Mouse (Mus musculus) CH12.LX (cell line): ENCODE data around the gene Tnfrsf12a. TPM values are rescaled to one million over a fixed set of nuclear protein-coding genes. Genes with fewer than 3 reads are reported as not detected.
A peak's percentile ranks its signal among the peaks of the same experiment; 100 is the strongest.

Experiments used
- DNase-seq: peaks from one replicate; pipeline ENCODE4 v3.0.0-alpha.2; 2013; ENCODE audit errors: extremely low read depth
- H3K27ac ChIP-seq: 2 replicates; pipeline ENCODE4 v1.5.1; 2012; ENCODE audit warnings: low read depth, mild to moderate bottlenecking, control low read depth, moderate library complexity; ENCODE audit not compliant: insufficient read depth
- H3K27me3 ChIP-seq: replicated peaks from 2 replicates; pipeline ENCODE3; 2012; ENCODE audit warnings: inconsistent platforms
- H3K36me3 ChIP-seq, 2 experiments: replicated peaks in 1 of 2; 2 replicates each; pipeline versions ENCODE3 to v1.6.1; 2012; ENCODE audit warnings: inconsistent platforms in 1 of 2, low read length in 1 of 2, mild to moderate bottlenecking in 1 of 2, mixed read lengths in 1 of 2, moderate library complexity in 1 of 2; ENCODE audit not compliant: control insufficient read depth in 1 of 2, insufficient read depth in 1 of 2
- H3K4me1 ChIP-seq, 2 experiments: 2 replicates each; pipeline ENCODE4 v1.6.1; 2012; ENCODE audit warnings: inconsistent platforms in 1 of 2, moderate library complexity in 1 of 2; ENCODE audit not compliant: insufficient read depth in 2 of 2, control insufficient read depth in 1 of 2
- H3K4me2 ChIP-seq: 2 replicates; pipeline ENCODE4 v1.6.1; 2012; ENCODE audit warnings: low read depth, mild to moderate bottlenecking, control low read depth; ENCODE audit not compliant: poor library complexity, insufficient read depth, severe bottlenecking
- H3K4me3 ChIP-seq, 3 experiments: fragments of 150-350 bp in 1 of 3; sonication (generic) in 1 of 3; replicated peaks in 1 of 3; 2 replicates each; pipeline versions ENCODE3 to v1.5.1; 2011 to 2012; ENCODE audit warnings: low read depth in 2 of 3, low read length in 2 of 3, mild to moderate bottlenecking in 2 of 3, moderate library complexity in 2 of 3, control low read depth in 1 of 3, improper control_type of control experiment in 1 of 3, inconsistent platforms in 1 of 3, mixed read lengths in 1 of 3; ENCODE audit not compliant: poor library complexity in 1 of 3
- H3K79me2 ChIP-seq: replicated peaks from 2 replicates; pipeline ENCODE4 v1.6.1; 2012; ENCODE audit warnings: mild to moderate bottlenecking, moderate library complexity; ENCODE audit not compliant: control insufficient read depth, poor library complexity, insufficient read depth, severe bottlenecking; ENCODE audit errors: extremely low read depth
- H3K9ac ChIP-seq: 2 replicates; pipeline ENCODE4 v1.6.1; 2012; ENCODE audit warnings: low read depth, mild to moderate bottlenecking, control low read depth, moderate library complexity; ENCODE audit not compliant: insufficient read depth
- H3K9me3 ChIP-seq: replicated peaks from 2 replicates; pipeline ENCODE3; 2012; ENCODE audit warnings: low read length, inconsistent platforms, mixed read lengths
- CTCF ChIP-seq, 2 experiments: IDR thresholded peaks in 1 of 2; conservative IDR thresholded peaks in 1 of 2; 2 replicates each; pipeline ENCODE4 v1.5.1; 2011 to 2012; ENCODE audit warnings: low read depth in 2 of 2, low read length in 2 of 2, improper control_type of control experiment in 1 of 2, inconsistent platforms in 1 of 2, mild to moderate bottlenecking in 1 of 2, moderate library complexity in 1 of 2
- E2F4 ChIP-seq: IDR thresholded peaks from 2 replicates; pipeline ENCODE4 v1.6.1; 2011; ENCODE audit warnings: low read depth, low read length, improper control_type of control experiment; ENCODE audit not compliant: insufficient replicate concordance
- IRF4 ChIP-seq: IDR thresholded peaks from 2 replicates; pipeline ENCODE4 v1.6.1; 2014; ENCODE audit warnings: low read depth, mild to moderate bottlenecking, inconsistent platforms, low read length, improper control_type of control experiment
- KAT2A ChIP-seq: IDR thresholded peaks from 2 replicates; pipeline ENCODE4 v1.6.1; 2012; ENCODE audit warnings: low read length, improper control_type of control experiment, inconsistent platforms; ENCODE audit not compliant: insufficient replicate concordance
- MAFK ChIP-seq: IDR thresholded peaks from 2 replicates; pipeline ENCODE4 v1.6.1; 2011; ENCODE audit warnings: low read length, improper control_type of control experiment; ENCODE audit not compliant: insufficient replicate concordance
- MAZ ChIP-seq: IDR thresholded peaks from 2 replicates; pipeline ENCODE4 v1.6.1; 2012; ENCODE audit warnings: low read depth, mild to moderate bottlenecking, inconsistent platforms, low read length, improper control_type of control experiment, moderate library complexity
- MEF2A ChIP-seq: IDR thresholded peaks from 2 replicates; pipeline ENCODE4 v1.6.1; 2014; ENCODE audit warnings: low read depth, mild to moderate bottlenecking, inconsistent platforms, low read length, improper control_type of control experiment, borderline replicate concordance
- MXI1 ChIP-seq: IDR thresholded peaks from 2 replicates; pipeline ENCODE4 v1.6.1; 2011; ENCODE audit warnings: mild to moderate bottlenecking, low read depth, low read length, improper control_type of control experiment
- MYC ChIP-seq: IDR thresholded peaks from 2 replicates; pipeline ENCODE4 v1.6.1; 2011; ENCODE audit warnings: low read depth, mild to moderate bottlenecking, improper control_type of control experiment, low read length
- NRF1 ChIP-seq: IDR thresholded peaks from 2 replicates; pipeline ENCODE4 v1.6.1; 2014; ENCODE audit warnings: low read depth, mild to moderate bottlenecking, inconsistent platforms, low read length, improper control_type of control experiment, moderate library complexity
- POLR2A ChIP-seq: IDR thresholded peaks from 2 replicates; pipeline ENCODE4 v1.6.1; 2011; ENCODE audit warnings: low read depth, mild to moderate bottlenecking, improper control_type of control experiment, low read length
- POLR2AphosphoS2 ChIP-seq: IDR thresholded peaks from 2 replicates; pipeline ENCODE4 v1.6.1; 2011; ENCODE audit warnings: low read depth, low read length, improper control_type of control experiment
- RAD21 ChIP-seq: IDR thresholded peaks from 2 replicates; pipeline ENCODE4 v1.6.1; 2011; ENCODE audit warnings: low read depth, mild to moderate bottlenecking, low read length, improper control_type of control experiment, moderate library complexity
- SIN3A ChIP-seq: IDR thresholded peaks from 2 replicates; pipeline ENCODE4 v1.6.1; 2012; ENCODE audit warnings: low read length, improper control_type of control experiment, inconsistent platforms
- SMC3 ChIP-seq: IDR thresholded peaks from 2 replicates; pipeline ENCODE4 v1.6.1; 2011; ENCODE audit warnings: low read depth, low read length, improper control_type of control experiment
- TBP ChIP-seq: conservative IDR thresholded peaks from 2 replicates; pipeline ENCODE4 v1.6.1; 2011; ENCODE audit warnings: low read depth, low read length, improper control_type of control experiment
- UBTF ChIP-seq: IDR thresholded peaks from 2 replicates; pipeline ENCODE4 v1.6.1; 2012; ENCODE audit warnings: low read depth, mild to moderate bottlenecking, inconsistent platforms, low read length, improper control_type of control experiment, moderate library complexity
- ZC3H11A ChIP-seq: IDR thresholded peaks from 2 replicates; pipeline ENCODE4 v1.6.1; 2012; ENCODE audit warnings: low read depth, mild to moderate bottlenecking, inconsistent platforms, low read length, improper control_type of control experiment
- ZKSCAN1 ChIP-seq: IDR thresholded peaks from 2 replicates; pipeline ENCODE4 v1.6.1; 2012; ENCODE audit warnings: low read depth, inconsistent platforms, low read length, improper control_type of control experiment, borderline replicate concordance
- ZNF384 ChIP-seq: IDR thresholded peaks from 2 replicates; pipeline ENCODE4 v1.6.1; 2012; ENCODE audit warnings: low read depth, low read length, improper control_type of control experiment, inconsistent platforms
- dilution Hi-C: fragments of 300-500 bp; cut with MboI; formaldehyde crosslinking; loops from 2 replicates; pipeline ENCODE4 v1.14.3; 2020; ENCODE audit warnings: low sequenced_read_pairs; ENCODE audit not compliant: extremely low pct_unique_long_range_greater_than_20kb, extremely low pct_ligation_motif_present
- in situ Hi-C: fragments of 300-500 bp; cut with MboI; formaldehyde crosslinking; loops from 3 replicates; pipeline ENCODE4 v1.14.3; 2019; ENCODE audit warnings: low sequenced_read_pairs, low pct_ligation_motif_present, low pct_unique_long_range_greater_than_20kb, mixed read lengths
- polyA plus RNA-seq: library from polyadenylated mRNA; unstranded; fragments of >175 nt; gene quantifications from 2 replicates; pipeline ENCODE4 v1.2.1, GENCODE M21; 2012; ENCODE audit warnings: low read depth; ENCODE audit not compliant: insufficient read length
- total RNA-seq, 2 experiments: library from RNA; depleted of rRNA; stranded (reverse); fragments of 300-350 nt in 1 of 2; fragments of >200 nt in 1 of 2; gene quantifications; 2 replicates each; pipeline ENCODE4 v1.2.3; 2012 to 2014

Tnfrsf12a gene
- total and polyA plus RNA-seq, 3 experiments = 1.2 to 5.1 (median 1.5) TPM

GRCm38 (mm10) chr17:23653324-23653723 is 23.9 kb downstream of the Tnfrsf12a start:
- Histone ChIP-seq H3K79me2 (no peaks in the 10 kb centered on the region), H3K9me3 (peaks cover under 1% of the 10 kb centered on the region), H3K4me2 (no peak overlapping the region), H3K36me3 (no peaks in the 10 kb centered on the region), H3K27ac (no peak overlapping the region), H3K4me3 (no peak overlapping the region)
- dilution Hi-C loops = no loop called here
- no peak for TF ChIP-seq ZC3H11A
- TF ChIP-seq IRF4 = no peak
- peak in 1 of 2 experiments; percentile 40; a peak in 2 of 4 replicates for TF ChIP-seq CTCF (conservative IDR thresholded peaks at IDR 0.05 in 1 of 2, IDR thresholded peaks at IDR 0.05 in 1 of 2; ENCODE audit: low read depth in 2 of 2, low read length in 2 of 2)
- TF ChIP-seq UBTF = no peak
- TF ChIP-seq KAT2A = no peak
- TF ChIP-seq POLR2A = no peak
- no peak for TF ChIP-seq POLR2AphosphoS2
- no peak for TF ChIP-seq TBP
- no peak for TF ChIP-seq MXI1
- no peak for TF ChIP-seq MEF2A
- peak; percentile 38; the same call in 1 of the 2 replicates for TF ChIP-seq ZNF384
- peak; percentile 12; the same call in 1 of the 2 replicates for TF ChIP-seq SMC3
- TF ChIP-seq MYC = no peak
- TF ChIP-seq ZKSCAN1 = no peak
- no peak for TF ChIP-seq MAFK
- no peak for TF ChIP-seq SIN3A
- TF ChIP-seq E2F4 = no peak
- peak; percentile 19 for TF ChIP-seq RAD21
- no peak for TF ChIP-seq NRF1
- TF ChIP-seq, all 38 proteins: peak for 4
- Histone ChIP-seq H3K4me1 (peaks cover 0 to 6% of the 10 kb centered on the region in 2 experiments; a peak in 2 of 4 replicates), H3K27me3 (peaks cover 68% of the 10 kb centered on the region), H3K9ac (no peak overlapping the region)
- DNase-seq = no peak
- in situ Hi-C loops = no loop called here

GRCm38 (mm10) chr17:23651363-23651762 is 25.9 kb downstream of the Tnfrsf12a start:
- Histone ChIP-seq H3K4me3 (no peak overlapping the region), H3K36me3 (no peaks in the 10 kb centered on the region), H3K79me2 (no peaks in the 10 kb centered on the region), H3K4me1 (peaks cover 0 to 6% of the 10 kb centered on the region in 2 experiments; a peak in 2 of 4 replicates), H3K9ac (no peak overlapping the region), H3K4me2 (no peak overlapping the region), H3K27me3 (peaks cover 69% of the 10 kb centered on the region), H3K27ac (no peak overlapping the region), H3K9me3 (no peaks in the 10 kb centered on the region)
- in situ Hi-C loops = no loop called here
- TF ChIP-seq MAZ = no peak
- no peak for TF ChIP-seq IRF4
- TF ChIP-seq POLR2A = no peak
- DNase-seq = no peak
- dilution Hi-C loops = no loop called here
